Mouse (Mus musculus) MN1 (cell line): Measurements from ENCODE around the gene Phospho1.

Experiments
- DNase-seq: peaks from one replicate; pipeline ENCODE4 v3.0.0-alpha.2; 2016; ENCODE audit warnings: low spot score

The Phospho1 gene

DNA sequence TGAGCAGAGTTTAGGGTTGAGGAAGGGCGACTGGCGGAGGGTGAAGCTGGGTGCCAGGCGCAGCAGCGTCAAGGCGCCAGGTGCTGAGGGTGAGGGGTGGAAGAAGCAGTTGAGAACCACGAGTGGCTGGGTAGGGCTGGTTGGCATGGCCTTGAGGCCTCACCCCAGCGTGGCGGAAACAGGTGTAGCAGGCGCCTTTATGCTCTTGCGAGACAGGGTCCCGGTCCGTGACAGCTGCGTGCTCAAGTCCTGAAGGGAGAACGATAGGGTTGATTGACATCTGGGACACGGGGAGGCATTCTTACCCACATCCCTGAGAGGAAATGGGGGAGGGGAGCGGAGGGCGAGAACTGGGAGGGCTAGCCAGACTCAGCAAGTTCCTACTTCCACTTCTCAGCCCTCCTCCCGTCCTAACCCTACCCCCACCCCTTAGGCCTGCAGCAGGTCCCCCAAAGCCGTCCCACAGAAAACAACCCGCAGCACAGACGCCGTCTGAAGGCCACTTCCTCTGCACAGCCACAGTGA is 9.9 kb downstream of the Phospho1 start:
- no peak for DNase-seq

DNA sequence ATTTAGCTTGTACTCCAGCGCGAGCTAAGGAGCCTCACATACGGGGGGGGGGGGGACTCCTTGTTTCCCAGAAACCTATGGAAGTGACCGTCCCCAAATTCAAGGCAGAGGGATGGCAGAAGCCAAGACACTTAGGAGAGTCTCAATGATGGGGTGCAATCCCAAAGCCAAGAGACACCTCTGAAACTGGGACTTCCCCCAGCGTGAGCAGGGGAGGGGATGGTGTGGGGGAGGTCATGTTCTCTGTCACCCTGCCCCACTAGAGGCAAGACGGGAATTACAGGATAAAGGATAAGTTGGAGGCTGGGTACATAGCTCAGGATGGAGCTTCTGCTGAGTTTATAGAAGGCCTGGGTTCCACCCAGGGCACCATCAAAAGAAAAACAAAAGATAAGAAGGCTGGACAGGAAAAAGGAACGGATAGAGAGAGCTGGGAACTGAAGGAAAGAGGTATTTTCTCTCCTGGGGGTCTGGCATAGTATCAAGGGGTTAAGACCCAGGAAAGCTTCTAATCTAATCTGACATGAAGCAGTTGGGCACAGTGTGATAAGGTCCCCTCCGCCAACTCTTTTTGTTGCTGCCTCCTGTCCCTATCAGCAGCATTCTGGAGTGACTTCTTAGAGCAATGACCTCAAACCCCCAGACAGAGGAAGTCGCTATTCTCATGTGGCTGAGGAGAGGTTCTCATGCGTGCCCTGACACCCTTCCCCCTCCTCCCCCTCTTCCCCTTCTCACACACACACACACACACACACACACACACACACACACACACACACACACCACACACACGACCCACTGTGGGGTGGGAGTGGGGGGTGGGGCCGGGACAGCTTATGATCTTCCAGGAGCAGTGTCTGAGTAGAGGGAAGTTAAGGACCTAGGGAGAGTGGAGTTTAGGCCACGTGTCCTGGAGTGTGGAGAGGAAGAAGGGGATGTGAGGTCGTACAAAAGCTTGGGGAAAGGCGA is 10.7 kb downstream of the Phospho1 start:
- no peak for DNase-seq

- DNase-seq: no peak
Measured at GRCm38 (mm10) chr11:95835832-95836231, 11.5 kb downstream of the Phospho1 start.

- DNase-seq: no peak
Measured at GRCm38 (mm10) chr11:95836433-95836832, 12.1 kb downstream of the Phospho1 start.

DNA sequence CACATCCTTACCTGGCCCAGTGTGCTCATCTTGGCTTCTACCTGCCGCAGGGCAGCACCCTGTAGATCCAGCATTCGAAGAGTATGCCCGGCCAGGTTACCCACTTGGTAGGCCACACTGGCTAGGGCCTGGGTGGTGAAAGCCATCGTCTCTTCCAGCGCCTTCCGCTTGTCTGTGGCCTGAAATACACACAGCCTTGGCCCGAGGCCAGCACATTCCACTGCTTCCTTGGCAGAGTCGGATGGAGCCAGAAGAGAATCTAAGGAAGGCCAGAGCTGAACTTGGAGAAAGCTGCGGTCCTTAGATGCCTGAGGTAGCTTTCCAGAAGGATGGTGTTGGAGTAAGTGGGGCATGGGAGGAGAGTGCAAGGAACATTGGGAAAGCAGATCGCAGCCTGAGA is 12.8 kb downstream of the Phospho1 start, which contains the start of gene Gngt2:
Gene Gngt2, plus strand, starts transcription at position 158 of the 400 bp plus-strand sequence.
- DNase-seq: peak; percentile 53

DNA sequence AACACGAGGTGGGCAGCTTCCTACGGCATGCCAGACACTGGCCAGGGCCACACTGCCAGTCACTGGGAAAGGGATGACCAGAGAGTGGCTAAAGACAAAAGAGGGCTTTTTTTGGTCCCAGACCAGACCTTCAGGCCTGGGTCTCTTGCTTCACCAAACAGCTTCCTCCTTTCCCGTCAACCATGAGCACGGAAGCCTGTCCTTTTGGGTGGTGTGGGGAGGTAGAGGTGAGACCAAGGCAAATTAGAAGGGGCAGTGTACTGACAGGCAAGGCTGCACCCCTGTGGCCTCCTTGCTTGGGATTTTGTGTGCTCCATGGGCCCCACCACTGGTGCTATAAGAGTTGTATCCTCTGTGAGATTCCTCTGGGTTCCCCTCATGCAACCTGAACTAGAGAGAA is 14.3 kb downstream of the Phospho1 start:
- no peak for DNase-seq

DNA sequence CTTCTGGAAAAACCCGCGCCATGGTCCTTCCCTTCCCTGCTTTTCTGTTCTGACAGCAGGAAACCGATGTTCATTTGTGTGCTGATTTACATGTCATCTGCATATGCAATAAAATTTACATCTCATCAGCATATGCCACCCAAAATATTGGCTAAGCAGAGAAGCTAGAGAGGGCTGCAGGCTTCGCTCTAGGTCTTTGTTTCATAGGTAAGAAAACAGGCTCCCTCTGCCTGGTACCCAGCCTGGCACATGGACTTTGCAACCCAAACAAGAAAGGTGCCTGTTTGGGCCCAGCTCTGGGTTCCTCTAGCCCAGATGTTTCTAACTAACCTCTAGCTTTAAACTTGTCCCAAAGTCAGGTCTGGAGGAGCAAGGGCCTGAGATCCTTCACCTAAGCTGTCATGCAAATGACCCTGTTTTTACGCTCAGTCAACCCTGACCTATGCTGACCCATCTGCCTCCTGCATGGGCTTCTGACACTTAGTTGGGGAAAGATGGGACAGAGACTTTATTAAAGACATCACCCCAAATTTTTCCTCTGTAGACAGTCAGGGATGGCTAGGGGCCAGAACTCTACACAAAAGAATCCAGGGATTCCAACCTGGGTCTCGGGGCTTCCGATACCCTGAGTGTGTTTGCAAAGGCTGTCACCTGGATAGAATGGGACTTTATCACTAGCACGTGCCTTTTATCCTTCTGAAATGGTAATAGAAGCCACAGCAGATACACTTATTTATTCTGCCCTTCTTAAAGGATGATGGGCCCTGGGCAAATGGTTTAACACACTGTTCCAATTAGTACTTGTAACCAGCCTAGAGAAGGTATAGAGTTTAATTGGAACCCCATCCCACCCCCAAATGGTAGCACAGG is 14.9 kb downstream of the Phospho1 start:
- DNase-seq: no peak

- no peak for DNase-seq
Measured at GRCm38 (mm10) chr11:95840694-95841497, 16.6 kb downstream of the Phospho1 start.

GRCm38 (mm10) chr11:95841498-95841830 is 17.2 kb downstream of the Phospho1 start:
- DNase-seq: no peak

DNA sequence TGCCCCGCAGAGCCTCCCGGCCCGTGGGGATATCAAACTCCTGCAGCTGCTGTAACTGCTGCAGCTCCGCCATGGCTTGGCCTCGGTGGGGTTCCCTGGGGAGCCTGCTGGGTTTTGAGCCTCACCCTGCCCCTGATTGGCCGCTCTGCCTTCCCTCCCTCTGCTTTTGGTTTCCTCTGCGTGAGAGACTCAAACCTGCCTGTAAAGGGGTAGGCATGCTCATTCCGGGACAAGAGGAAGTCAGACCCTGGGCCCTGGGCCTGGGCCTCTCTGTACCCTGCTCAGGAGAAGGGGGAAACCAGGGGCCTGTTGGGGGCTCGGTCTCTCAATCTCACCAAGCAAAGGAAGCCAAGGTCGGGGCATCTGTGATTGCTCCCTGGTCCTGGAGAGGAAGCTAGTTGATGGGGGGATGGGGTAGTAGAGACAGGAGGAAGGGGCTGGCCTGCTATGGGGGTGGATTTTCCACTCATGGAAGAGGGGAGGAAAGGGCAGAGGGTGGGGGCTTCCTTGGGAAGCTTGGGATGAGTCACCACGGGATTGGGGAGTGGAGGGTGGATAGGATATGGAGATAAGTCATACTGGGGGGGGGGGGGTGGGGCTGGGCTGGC is 17.9 kb downstream of the Phospho1 start, which contains the start of gene Abi3:
Gene Abi3, minus strand, starts transcription at position 403 of the 608 bp plus-strand sequence.
- DNase-seq: peak; percentile 34

DNA sequence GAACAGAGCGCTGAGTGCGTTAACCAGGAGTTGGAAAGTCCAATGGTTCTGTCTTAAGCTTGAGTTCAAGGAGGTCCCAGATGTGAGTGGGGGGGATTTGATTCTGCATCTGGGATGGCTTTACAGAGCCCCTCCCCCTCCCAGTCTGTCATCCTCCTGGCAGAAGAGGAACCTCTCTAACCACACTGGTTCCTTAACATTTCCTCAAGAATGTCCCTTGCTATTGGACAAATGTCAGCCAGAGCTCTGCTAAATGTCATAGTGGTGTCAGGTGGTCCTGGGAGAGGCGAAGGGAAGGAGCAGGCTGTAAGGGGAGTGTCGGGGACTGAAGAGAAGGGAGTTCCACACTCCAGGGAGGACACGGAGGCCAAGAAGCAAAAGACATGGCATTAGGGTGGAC is 18.7 kb downstream of the Phospho1 start:
- no peak for DNase-seq

GRCm38 (mm10) chr11:95843421-95843950 is 19.2 kb downstream of the Phospho1 start:
- no peak for DNase-seq

DNA sequence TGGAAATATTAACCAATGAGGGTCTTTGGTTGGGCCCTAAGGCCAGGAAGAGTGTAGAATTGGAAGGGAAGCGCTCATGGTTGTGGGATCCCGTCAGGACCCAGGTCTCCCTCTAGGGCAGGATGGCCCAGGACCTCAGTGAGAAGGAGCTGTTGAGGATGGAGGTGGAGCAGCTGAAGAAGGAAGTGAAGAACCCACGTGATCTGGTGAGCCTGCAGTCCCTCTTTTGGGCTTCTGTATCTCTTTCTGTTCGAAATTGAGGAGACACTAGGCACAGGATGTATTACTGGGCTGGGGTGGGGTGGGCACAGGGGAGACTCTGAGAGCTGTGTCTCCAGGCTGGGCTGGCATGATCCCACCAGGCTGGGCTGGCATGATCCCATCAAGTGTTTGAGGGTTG is 20.6 kb downstream of the Phospho1 start:
- DNase-seq: no peak

DNA sequence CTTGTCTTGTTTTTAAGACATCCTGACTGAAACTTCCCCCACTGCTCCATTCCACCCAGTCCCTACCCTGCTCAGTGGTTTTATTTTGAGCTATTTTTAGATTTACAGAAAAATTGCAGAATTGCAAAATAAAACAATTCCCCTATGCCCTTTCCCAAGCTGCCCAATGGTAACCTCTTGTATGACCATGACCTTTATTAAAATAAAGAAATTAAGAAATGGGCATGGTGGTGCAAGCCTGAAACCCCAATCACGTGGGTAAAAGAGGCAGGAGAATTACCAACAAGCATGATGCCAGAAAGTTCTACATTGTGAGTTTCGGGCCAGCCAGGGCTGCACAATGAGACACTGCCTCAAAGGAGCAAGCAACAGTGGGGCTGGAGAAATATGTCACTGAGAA is 26.6 kb downstream of the Phospho1 start:
- DNase-seq: no peak

DNA sequence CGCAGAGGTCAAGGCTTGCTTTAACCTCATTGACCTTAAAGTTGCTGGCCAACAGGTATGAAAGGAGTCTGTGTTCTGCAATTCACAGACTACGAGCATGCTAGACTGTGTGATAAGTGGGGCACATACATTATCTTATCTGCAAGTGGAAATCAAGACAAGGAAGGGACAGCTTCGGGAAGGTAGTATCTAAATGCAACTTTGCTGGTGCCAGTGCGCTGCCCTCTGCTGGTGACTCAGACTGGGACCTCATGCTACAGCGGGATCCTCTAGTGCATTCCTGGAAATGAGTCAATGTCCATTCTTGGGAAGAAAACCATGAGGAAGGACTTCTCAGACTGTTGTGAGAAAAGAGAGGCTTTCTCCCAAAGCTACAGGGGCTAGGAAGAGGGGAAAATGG is 29.4 kb downstream of the Phospho1 start:
- peak; percentile 49 for DNase-seq

DNA sequence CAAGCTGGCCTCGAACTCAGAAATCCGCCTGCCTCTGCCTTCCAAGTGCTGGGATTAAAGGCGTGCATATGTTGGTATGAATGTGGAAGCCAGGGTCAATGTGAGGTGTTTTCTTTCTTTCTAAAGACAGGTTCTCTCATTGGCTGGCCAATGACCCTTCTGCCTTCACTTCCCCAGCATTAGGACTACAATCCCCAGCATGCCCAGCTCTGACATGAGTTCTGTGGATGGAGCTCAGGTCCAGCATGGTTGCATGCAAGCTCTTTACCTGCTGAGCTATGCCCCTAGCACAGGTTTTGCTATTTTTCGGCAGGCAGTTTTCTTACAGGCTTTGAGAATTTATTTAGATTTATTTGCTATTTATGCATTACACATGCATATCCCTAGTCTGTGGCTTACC is 33.0 kb downstream of the Phospho1 start:
- peak; percentile 34 for DNase-seq

DNA sequence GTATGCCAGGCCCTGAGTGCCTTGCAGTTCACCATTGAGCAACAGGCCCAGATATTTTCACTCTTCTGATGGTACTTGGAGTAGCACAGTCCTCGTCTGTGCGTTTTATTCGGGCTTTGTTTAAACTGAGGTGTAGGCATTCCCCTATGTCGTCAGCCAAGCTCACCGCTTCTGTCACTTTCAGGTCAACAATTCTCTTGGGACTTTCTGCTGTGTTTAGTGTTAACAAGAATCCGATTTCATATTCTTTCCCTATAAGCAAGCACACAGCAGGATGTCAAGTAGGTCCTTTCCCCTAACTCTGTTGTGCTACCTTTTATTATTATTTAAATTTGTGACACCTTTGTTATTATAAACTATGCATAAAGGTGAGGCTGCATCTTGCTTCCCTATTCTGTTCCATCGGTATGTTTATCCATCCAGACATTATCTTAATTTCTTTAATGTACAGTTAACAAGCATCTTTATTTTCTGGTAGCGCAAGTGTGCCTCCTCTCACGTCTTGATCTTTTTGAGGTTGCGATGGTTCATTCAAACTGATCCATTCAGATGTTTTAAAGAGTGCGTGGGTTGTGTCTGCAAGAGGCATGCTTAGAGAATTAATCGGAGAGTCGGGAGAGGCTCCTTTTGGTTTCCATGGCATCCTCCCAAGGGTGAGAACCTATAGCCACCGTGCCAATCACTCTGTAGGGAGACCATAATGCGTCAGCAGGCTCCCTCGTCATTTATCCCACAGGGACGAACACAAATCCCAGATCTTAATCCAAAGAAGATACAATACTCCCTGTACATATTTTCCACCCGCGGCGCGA is 33.6 kb downstream of the Phospho1 start:
- DNase-seq: peak; percentile 57

DNA sequence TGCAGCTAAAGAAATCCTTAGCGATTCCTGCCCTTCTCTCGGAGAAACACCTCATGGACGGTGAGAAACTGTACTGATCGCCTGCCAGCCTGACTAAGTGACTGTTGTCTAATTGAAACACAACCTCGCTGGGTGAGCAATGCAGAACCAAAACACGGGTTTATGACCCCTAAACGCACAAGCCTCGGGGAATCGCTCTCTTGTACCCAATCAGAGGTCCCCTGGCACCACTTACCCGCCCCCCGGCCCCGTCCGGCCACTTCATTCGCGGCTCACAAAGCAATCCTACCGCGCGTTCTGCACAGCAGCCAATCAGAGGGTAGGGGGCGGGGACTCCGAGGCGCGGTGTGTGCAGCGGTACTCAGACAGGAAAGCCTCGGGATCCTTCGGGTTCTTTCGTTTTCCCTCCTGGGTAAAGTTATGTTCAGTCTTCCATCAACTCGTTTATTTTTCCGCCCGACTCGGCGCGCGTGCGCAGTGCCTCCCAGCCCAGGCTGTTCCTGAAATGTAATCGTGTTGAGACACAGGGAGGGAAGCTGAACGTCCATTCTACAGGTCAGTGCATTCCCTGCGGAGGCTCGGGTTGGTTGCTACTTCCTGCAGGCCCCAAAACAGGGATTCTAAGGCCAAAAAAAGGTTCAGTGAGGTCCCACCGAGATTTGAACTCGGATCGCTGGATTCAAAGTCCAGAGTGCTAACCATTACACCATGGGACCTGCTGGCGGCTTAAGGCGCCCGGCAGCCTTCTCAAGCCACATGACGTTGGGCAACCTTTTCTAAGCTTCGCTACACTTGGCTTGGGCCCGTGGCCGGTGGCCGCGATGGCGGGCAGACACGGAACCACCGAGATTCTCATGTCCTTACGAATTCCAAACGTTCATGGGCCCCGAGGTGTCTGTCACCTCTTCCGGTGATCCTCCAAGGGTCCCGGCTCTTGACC is 34.5 kb downstream of the Phospho1 start:
- peak; percentile 97 for DNase-seq

DNA sequence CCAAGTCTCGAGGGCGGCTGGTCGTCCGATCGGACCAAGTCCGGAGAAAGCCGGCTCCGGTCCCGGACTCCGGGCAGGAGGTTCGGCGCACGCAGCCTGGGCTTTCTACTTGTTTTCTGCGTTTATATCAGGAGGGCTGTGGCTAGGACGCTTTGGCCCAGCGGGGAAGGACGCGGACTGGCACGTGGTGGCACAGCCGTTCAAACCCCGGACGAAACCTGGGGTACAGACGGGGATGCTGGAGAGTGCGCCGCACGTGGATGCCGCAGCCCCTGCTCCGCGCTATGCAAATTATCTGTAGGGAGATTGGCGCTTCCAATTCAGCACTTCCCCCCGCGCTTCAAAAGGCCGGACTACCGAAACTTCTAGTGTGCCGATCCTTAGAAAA is 35.2 kb downstream of the Phospho1 start:
- peak; percentile 84 for DNase-seq
